Mouse (Mus musculus) liver, embryonic 14.5 days (tissue): Measurements from ENCODE around the gene Zfp622. TPM values are rescaled to one million over a fixed set of nuclear protein-coding genes. Genes with fewer than 3 reads are reported as not detected.

Experiments used
- ATAC-seq: fragments of 200-750 bp; cut with Nextera tagmentation; 2 replicates; pipeline ENCODE4 v1.8.0; 2017; ENCODE audit warnings: moderate number of reproducible peaks, mild to moderate bottlenecking, moderate library complexity; ENCODE audit not compliant: insufficient read depth
- DNase-seq, 3 experiments: peaks; one replicate each; pipeline ENCODE4 v3.0.0-alpha.2; 2012 to 2013; ENCODE audit warnings: low read depth in 3 of 3, low spot score in 3 of 3
- H3K27ac ChIP-seq: fragments of 300-500 bp; sonication (generic); 2 replicates; pipeline ENCODE4 v1.5.1; 2014; ENCODE audit warnings: moderate library complexity, mild to moderate bottlenecking, control low read depth, inconsistent platforms
- H3K27me3 ChIP-seq: fragments of 300-500 bp; sonication (generic); 2 replicates; pipeline ENCODE4 v1.6.1; 2014; ENCODE audit warnings: mild to moderate bottlenecking, low read length, moderate library complexity; ENCODE audit not compliant: control insufficient read depth, insufficient read depth
- H3K36me3 ChIP-seq: fragments of 300-500 bp; sonication (generic); replicated peaks from 2 replicates; pipeline ENCODE4 v1.6.1; 2014; ENCODE audit warnings: low read depth; ENCODE audit not compliant: control insufficient read depth, insufficient read depth
- H3K4me1 ChIP-seq, 2 experiments: fragments of 200-500 bp in 1 of 2; fragments of 300-500 bp in 1 of 2; sonication (generic) in 1 of 2; replicated peaks; 2 replicates each; pipeline ENCODE4 v1.6.1; 2012 to 2014; ENCODE audit warnings: antibody characterized with exemption in 1 of 2, inconsistent platforms in 1 of 2, low read length in 1 of 2; ENCODE audit not compliant: control insufficient read depth in 2 of 2, insufficient read depth in 2 of 2
- H3K4me2 ChIP-seq: fragments of 300-500 bp; sonication (generic); 2 replicates; pipeline ENCODE4 v1.6.1; 2014; ENCODE audit warnings: low read depth, mild to moderate bottlenecking, control low read depth, moderate library complexity
- H3K4me3 ChIP-seq, 2 experiments: fragments of 200-500 bp in 1 of 2; fragments of 300-500 bp in 1 of 2; sonication (generic) in 1 of 2; 2 replicates each; pipeline ENCODE4 v1.5.1; 2012 to 2014; ENCODE audit warnings: low read depth in 2 of 2, low read length in 2 of 2, mild to moderate bottlenecking in 2 of 2, control low read depth in 1 of 2, inconsistent platforms in 1 of 2, moderate library complexity in 1 of 2; ENCODE audit not compliant: insufficient read depth in 1 of 2
- H3K9ac ChIP-seq: fragments of 300-500 bp; sonication (generic); replicated peaks from 2 replicates; pipeline ENCODE4 v1.6.1; 2014; ENCODE audit warnings: mild to moderate bottlenecking, control low read depth, moderate library complexity
- H3K9me3 ChIP-seq: fragments of 300-500 bp; sonication (generic); 2 replicates; pipeline ENCODE4 v1.6.1; 2016; ENCODE audit warnings: low read length, mixed read lengths; ENCODE audit not compliant: control insufficient read depth
- CTCF ChIP-seq: IDR thresholded peaks from 2 replicates; pipeline ENCODE4 v1.5.1; 2016; ENCODE audit warnings: antibody characterized with exemption, low read depth, control low read depth
- EP300 ChIP-seq: IDR thresholded peaks from 2 replicates; pipeline ENCODE4 v1.6.1; 2016; ENCODE audit warnings: antibody characterized with exemption, low read depth
- WGBS: fragments of 180-500 bp; shearing (Covaris S2); extraction: QIAGEN DNeasy Blood & Tissue Kit; methylation state at CpG from one replicate; pipeline ENCODE4 v1.1.7; 2014; ENCODE audit not compliant: insufficient replicate concordance; 5-methylcytosine and 5-hydroxymethylcytosine counted together
- polyA plus RNA-seq, 2 experiments: library from polyadenylated mRNA; depleted of rRNA in 1 of 2; stranded (reverse) in 1 of 2; unstranded in 1 of 2; fragments of >200 nt; fragmentation: Nextera tagmentation in 1 of 2; extraction: Ambion mirVana in 1 of 2; gene quantifications; 2 replicates each; pipeline versions ENCODE4 v1.2.1 to v1.2.3; 2012 to 2014

Zfp622 gene
- polyA plus RNA-seq, 2 experiments, result 9.0 to 9.5 TPM

- WGBS, result 57% methylated on average over 4 of the region's 4 CpGs
- Histone ChIP-seq H3K27me3 (no peaks in the 10 kb centered on the region), H3K4me1 (no peaks in the 10 kb centered on the region), H3K9ac (no peak overlapping the region), H3K9me3 (no peaks in the 10 kb centered on the region), H3K27ac (no peak overlapping the region), H3K36me3 (no peaks in the 10 kb centered on the region), H3K4me3 (no peak overlapping the region), H3K4me2 (no peak overlapping the region)
- ATAC-seq (no peak), DNase-seq (no peak)
- TF ChIP-seq EP300, result no peak
- no peak for TF ChIP-seq CTCF
Measured at GRCm38 (mm10) chr15:26012891-26013290, 28.7 kb downstream of the Zfp622 start.

- no peak overlapping the region for H3K4me2 ChIP-seq
- WGBS, result 36% methylated on average over 14 of the region's 14 CpGs
- H3K4me1 ChIP-seq, result no peaks in the 10 kb centered on the region
- no peaks in the 10 kb centered on the region for H3K9me3 ChIP-seq
- H3K36me3 ChIP-seq, result no peaks in the 10 kb centered on the region
- H3K27me3 ChIP-seq, result no peaks in the 10 kb centered on the region
- no peak for ATAC-seq
- H3K27ac ChIP-seq, result no peak overlapping the region
- no peak overlapping the region for H3K4me3 ChIP-seq
- no peak overlapping the region for H3K9ac ChIP-seq
- no peak for DNase-seq
- no peak for TF ChIP-seq CTCF
- no peak for TF ChIP-seq EP300
Measured at GRCm38 (mm10) chr15:26015979-26016665, 32.0 kb downstream of the Zfp622 start.

DNA sequence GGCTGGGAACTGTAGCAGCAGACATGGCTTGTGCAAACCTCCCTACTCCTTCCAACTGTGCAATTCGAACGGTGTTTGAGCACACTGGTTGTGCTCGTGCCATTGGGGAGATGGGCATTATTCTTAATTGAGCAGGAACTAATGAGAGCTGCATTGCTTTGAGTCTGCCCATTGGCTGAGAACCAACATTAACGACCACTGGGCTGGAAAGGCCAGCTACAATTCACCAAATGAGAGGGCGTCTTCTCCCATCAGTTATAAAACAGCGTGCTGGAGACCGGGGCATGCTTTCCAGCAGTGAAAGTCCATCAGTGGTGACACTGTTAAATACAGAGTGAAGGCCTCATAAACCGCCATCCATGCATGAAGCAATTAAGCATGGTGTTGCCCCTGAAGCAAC is 37.6 kb downstream of the Zfp622 start:
- DNase-seq, result no peak
- H3K27ac ChIP-seq, result no peak overlapping the region
- no peaks in the 10 kb centered on the region for H3K9me3 ChIP-seq
- no peaks in the 10 kb centered on the region for H3K27me3 ChIP-seq
- TF ChIP-seq CTCF, result no peak
- TF ChIP-seq EP300, result no peak
- no peaks in the 10 kb centered on the region for H3K36me3 ChIP-seq
- no peaks in the 10 kb centered on the region for H3K4me1 ChIP-seq
- no peak overlapping the region for H3K4me3 ChIP-seq
- ATAC-seq, result no peak
- no peak overlapping the region for H3K9ac ChIP-seq
- 66% methylated on average over 8 of the region's 8 CpGs for WGBS
- no peak overlapping the region for H3K4me2 ChIP-seq

DNA sequence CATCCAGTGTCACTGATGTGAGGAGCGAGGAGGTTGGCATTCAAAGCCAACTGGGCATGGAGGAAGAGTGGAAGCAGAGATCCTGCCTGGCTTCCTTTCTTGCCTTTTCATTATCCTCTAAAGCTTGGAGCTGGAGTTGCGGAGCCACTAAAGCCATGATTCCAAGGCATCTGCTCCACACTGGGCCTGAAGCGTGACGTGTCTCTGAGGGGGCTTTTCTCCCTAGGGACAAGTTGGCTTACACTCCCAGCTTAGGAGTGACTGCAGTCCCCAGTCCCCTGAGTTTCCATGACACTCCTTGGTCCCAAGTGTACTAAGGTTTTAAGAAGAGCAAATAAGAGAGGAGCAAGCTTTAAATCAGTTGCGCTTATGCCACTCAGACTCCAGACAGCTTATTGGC is 38.5 kb downstream of the Zfp622 start:
- Histone ChIP-seq H3K27ac (no peak overlapping the region), H3K36me3 (no peaks in the 10 kb centered on the region), H3K27me3 (no peaks in the 10 kb centered on the region), H3K4me2 (no peak overlapping the region), H3K9me3 (no peaks in the 10 kb centered on the region), H3K4me3 (no peak overlapping the region), H3K4me1 (no peaks in the 10 kb centered on the region), H3K9ac (no peak overlapping the region)
- WGBS, result 79% methylated on average over 5 of the region's 5 CpGs
- ATAC-seq (no peak), DNase-seq (no peak)
- TF ChIP-seq CTCF, result no peak
- no peak for TF ChIP-seq EP300

DNA sequence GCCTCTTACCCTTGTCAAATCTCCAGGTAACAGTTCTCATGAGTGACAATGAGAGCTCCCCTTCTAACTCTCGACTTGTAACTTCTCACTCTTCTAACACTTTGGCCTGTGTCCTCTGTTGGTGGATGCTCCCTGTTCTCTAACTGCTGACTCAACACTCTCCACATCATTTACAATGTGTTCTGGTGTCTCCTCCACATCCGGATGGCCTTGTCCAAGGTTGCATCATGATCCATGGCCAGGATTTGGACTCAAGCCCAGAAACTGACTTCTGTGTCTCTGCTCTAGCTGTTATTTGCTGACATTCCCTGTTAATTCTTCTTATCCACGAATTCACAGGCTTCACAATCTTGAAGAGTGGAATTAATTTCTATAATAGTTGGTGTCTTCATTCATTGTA is 47.5 kb downstream of the Zfp622 start:
- no peak for ATAC-seq
- DNase-seq, result no peak
- Histone ChIP-seq H3K4me2 (no peak overlapping the region), H3K27me3 (no peaks in the 10 kb centered on the region), H3K9me3 (no peaks in the 10 kb centered on the region), H3K9ac (no peak overlapping the region), H3K4me3 (no peak overlapping the region), H3K4me1 (no peaks in the 10 kb centered on the region; a peak in 1 of 4 replicates), H3K27ac (no peak overlapping the region), H3K36me3 (no peaks in the 10 kb centered on the region)
- TF ChIP-seq EP300, result no peak
- no peak for TF ChIP-seq CTCF
- WGBS, result 34% methylated on average over 3 of the region's 3 CpGs
